Mouse (Mus musculus): ENCODE data around the gene Fam240b. TPM values are rescaled to one million over a fixed set of nuclear protein-coding genes. Genes with fewer than 3 reads are reported as not detected.
"Not testable (repeated sequence)": the region's sequence is repeated elsewhere in the genome, so short reads cannot be mapped to it uniquely, and the experiment has no call there.

Fam240b gene
- polyA plus RNA-seq, 1 experiment = not detected

DNA sequence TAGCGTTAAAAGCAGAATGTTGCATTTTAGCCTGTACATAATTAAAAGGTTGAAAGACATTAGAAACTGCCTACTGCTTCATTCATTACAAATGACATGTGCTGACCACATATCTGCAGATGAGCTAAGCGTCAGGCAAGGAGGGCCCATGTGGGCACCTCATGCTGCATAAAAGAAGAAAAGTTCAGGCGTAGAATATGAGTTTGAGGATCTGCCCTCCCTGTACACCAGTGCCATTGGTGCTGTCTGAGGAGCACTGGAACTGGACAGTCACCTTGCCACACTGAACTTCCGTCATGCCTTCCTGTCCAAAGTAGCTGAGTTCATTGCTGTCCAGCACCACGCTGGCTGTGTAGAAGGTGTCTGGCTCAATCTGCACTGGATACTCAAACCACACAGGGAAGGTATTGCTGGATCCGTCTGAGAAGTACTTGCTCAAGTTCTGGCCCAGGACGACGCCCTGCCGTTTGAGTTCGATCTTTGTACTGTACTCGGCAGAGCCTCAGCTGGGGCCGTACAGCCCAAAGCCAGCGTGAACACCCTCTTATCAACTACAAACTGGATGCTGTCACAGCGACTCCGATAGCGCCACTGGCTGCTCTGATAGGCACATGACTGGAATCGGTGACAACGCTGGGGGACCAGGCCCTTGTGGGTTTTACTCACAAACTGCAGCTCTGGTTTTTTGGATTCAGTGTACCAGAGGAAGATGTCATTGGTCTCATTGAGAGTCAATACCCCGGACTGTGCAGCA, 40.2 kb downstream of the Fam240b start:
- H3K4me3 ChIP-seq (ENCODE audit: insufficient read depth, low read depth, low read length); H3K27ac ChIP-seq (replicated peaks; ENCODE audit: low read depth, low read length); H3K4me1 ChIP-seq (ENCODE audit: control insufficient read depth, insufficient read depth, insufficient read length, low read length): not testable (repeated sequence)

DNA sequence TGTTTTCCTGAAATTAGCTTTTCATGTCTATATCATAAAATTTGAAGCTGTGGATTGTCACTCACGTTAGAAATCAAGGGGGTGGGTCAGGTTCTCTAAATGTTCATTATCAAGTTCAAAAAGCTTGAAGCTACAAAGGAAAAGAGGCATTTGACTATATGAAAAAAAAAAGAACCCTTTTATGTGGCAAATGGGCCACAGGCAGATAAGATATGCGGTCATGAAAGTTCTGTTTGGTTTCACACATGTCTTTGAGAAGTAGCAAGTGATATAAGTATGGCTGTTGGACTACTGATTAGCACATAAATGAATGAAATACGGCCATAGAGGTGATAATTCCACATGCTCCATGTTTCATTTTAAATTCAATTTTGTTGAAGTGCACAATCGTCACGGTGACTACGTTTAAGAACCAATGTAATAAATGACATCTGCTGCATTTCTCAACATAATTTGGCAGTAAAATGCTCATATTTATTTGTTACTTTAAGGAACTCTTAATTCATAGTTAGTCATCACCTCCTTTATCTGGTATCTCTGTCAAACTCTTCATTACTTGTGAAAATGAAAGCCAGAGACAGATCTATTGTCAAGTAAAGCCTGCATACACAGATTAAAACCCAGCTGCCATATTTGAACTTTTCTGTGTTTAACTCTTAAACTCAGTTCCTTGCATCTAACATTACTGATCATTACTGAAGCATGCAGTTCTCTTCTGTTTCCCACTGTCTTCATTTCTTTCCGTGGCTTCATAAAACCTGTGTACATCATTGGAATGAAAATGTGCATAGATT, 47.4 kb downstream of the Fam240b start:
- Histone ChIP-seq H3K4me1 (ENCODE audit: control insufficient read depth, insufficient read depth, insufficient read length, low read length) (no peaks in the 10 kb centered on the region), H3K4me3 (ENCODE audit: insufficient read depth, low read depth, low read length) (no peak overlapping the region), H3K27ac (replicated peaks; ENCODE audit: low read depth, low read length) (no peak overlapping the region)

DNA sequence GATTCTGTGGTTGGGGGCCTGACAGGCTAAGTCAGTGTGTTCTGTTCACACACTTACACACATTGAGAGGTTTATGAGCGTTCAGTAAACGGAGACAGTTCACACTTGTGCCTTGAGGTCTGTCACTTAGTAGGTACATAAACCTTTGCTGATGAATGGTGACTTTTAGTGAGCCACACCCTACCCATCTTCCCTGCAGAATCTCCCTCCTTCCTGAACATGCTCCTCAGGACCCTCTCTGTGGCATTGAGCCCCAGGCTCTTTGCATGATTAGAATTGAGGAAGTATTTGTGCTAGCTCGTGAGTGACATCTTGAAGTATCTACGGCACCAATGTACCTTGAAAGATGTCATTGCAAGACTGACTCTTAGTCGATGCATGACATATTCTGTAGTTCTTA, 48.9 kb downstream of the Fam240b start:
- Histone ChIP-seq H3K4me1 (ENCODE audit: control insufficient read depth, insufficient read depth, insufficient read length, low read length) (no peaks in the 10 kb centered on the region), H3K27ac (replicated peaks; ENCODE audit: low read depth, low read length) (no peak overlapping the region), H3K4me3 (ENCODE audit: insufficient read depth, low read depth, low read length) (no peak overlapping the region)

DNA sequence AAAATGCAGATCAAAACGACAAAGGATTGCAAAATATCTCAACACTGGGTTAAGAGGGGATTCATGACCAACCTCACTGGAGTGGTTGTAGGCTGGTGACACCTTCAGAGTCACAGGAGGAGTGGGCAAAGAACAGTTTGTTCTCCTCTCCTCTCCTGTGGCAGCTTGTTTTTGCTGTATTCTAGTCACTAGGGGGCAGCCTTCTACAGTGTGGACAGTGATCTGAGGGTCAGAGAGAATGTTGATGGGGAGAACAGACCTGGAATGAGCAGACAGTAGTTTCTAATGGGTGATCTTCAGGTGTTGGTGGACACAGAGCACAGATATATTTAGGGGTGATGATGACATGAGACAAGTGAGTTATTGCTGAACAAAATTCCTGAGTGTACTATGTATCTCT, 49.6 kb downstream of the Fam240b start:
- H3K4me1 ChIP-seq (ENCODE audit: control insufficient read depth, insufficient read depth, insufficient read length, low read length) = no peaks in the 10 kb centered on the region
- no peak overlapping the region for H3K27ac ChIP-seq (replicated peaks; ENCODE audit: low read depth, low read length)
- no peak overlapping the region for H3K4me3 ChIP-seq (ENCODE audit: insufficient read depth, low read depth, low read length)

DNA sequence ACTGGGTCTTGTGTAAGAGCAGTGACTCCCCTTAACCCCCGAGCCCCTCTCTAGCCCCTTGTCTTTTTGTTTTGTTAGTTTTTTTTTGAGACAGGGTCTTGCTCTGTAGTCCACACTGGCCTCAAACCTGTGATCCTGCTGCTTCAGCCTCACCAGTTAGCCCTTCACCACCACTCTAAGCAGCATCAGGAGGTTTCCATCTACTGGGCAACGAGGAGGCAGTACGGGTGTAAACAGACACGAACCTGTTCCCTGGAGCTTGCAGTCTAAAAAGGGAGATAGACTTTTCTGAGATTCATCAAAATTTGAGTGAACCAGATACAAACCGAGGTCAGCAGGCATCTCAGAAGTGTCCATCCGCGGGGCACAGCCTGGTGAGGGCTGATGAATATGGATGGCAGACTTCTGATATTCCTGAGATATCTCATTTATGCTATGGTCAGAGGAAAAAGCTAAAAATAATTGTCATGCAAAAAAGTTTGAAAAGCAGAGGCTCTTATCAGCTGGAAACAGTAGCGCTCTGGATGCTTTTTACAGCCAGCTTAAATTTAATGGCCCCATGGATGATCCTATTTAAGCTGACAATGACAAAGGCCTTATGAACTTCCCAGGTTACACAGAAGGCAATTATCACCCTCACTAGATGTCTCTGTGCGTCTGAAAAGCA, 52.2 kb downstream of the Fam240b start:
- H3K4me1 ChIP-seq (ENCODE audit: control insufficient read depth, insufficient read depth, insufficient read length, low read length) = no peaks in the 10 kb centered on the region
- H3K4me3 ChIP-seq (ENCODE audit: insufficient read depth, low read depth, low read length) = no peak overlapping the region
- no peak overlapping the region for H3K27ac ChIP-seq (replicated peaks; ENCODE audit: low read depth, low read length)

DNA sequence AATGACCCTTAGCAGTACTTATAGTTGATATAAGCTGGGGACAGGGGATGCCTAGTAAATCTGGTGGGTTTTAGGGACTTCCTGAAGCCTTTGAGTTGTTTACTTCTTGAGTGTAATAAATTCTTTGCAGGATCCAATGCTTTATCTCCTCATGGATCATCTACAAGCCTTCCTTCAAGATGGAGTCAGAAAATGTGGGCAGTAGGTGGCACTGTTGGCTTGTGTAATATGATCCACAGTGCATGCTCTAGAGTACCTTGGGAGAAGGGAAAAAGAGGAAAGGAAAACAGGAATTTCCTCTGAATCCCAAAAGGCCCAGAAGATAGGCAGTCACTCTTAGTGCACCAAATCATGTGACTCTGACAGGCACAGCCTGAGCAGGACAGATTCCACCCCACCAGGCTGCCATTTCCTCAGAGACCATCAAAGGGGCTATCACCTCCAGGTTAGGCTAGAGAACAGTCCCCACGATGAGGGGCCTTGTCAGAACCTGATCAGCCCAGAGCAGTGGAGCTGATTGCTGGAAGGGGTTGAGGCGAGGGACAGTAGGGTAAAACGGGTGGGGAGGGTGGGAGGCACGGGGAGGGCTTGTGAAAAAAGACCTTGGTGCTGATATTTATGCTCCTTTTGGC, 54.2 kb downstream of the Fam240b start:
- H3K4me1 ChIP-seq (ENCODE audit: control insufficient read depth, insufficient read depth, insufficient read length, low read length) = no peaks in the 10 kb centered on the region
- H3K4me3 ChIP-seq (ENCODE audit: insufficient read depth, low read depth, low read length) = no peak overlapping the region
- H3K27ac ChIP-seq (replicated peaks; ENCODE audit: low read depth, low read length) = no peak overlapping the region

DNA sequence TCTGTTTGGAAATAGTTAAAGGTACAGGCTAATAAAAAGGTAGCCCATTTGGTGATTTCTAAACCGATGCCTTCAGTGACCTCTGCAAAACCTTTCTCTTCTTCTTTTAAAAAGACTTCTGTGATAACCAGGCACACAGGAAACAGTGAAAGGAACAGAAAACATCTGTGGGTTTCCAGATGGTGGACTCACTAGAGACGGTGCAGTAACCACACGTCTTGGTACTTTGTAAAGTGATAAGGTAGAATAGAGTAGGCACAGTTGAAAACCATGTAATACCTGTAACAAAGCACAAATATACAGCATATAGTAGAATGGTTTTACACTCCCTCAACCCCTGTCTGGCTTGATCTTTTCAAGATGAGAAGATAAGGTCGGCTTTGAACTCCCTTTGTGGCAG, 57.0 kb downstream of the Fam240b start:
- H3K4me3 ChIP-seq (ENCODE audit: insufficient read depth, low read depth, low read length) = no peak overlapping the region
- no peaks in the 10 kb centered on the region for H3K4me1 ChIP-seq (ENCODE audit: control insufficient read depth, insufficient read depth, insufficient read length, low read length)
- H3K27ac ChIP-seq (replicated peaks; ENCODE audit: low read depth, low read length) = no peak overlapping the region

DNA sequence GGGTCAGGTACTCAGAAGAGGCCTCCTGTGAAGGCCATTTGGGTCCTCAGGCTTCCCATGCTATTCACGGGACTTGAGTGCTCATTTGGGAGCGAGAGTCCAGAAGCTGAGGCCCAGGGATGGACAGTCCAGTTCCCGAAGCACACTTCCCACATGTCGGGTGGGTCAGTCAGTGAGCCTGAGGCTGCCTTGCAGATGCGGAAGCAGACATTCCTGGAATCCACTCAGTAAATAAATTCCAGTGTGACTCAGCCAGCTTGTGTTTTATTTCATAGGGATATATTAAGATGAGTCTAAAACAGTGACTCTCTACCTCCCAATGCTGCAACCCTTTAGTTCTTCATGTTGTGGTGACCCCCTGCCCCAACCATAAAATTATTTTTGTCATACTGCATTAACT, 58.1 kb downstream of the Fam240b start:
- no peak overlapping the region for H3K4me3 ChIP-seq (ENCODE audit: insufficient read depth, low read depth, low read length)
- H3K4me1 ChIP-seq (ENCODE audit: control insufficient read depth, insufficient read depth, insufficient read length, low read length) = no peaks in the 10 kb centered on the region
- H3K27ac ChIP-seq (replicated peaks; ENCODE audit: low read depth, low read length) = no peak overlapping the region

DNA sequence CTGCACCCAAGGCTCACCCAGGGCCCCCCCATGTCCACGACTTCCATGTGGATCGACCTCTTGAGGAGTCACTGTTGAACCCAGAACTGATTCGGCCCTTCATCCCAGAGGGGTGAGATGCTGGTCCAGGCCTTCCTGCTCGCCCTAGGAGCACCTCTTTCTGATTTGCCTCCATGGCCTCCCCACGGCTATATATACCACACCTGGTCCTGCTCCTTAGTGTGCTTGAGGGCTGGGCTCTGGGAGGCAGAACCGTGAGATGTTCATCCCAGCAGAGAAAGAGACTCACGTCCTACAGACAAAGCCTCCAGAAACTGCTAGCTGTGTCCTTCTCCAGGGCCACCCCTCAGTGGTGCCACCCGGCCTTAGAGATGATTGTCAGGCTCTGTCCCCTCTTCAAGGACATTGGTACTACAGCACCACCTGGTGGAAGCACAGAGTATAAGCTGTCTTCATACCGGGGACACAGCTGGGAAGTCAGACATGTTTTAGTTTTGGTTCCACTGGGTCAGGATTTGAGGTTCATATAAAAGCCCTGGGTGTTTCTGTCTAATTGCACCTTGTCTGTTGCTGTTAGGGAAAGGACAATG, 58.6 kb downstream of the Fam240b start:
- Histone ChIP-seq H3K4me3 (ENCODE audit: insufficient read depth, low read depth, low read length) (no peak overlapping the region), H3K27ac (replicated peaks; ENCODE audit: low read depth, low read length) (no peak overlapping the region)

DNA sequence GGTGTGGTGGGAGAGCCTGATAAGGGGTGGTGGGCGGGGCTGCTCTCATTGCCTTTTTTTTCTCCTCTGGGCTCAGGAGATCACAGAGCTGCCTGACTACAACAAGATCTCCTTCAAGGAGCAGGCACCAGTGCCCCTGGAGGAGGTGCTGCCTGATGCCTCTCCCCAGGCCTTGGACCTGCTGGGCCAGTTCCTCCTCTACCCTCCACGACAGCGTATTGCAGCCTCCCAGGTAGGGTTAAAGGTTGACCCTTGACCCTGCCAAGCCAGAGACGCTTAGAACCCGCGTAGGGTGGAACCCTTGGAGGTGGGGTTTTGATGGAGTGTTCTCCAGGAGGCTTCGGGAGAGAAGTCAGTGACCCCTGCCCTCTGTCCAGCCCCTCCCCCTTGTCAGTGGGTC, 59.8 kb downstream of the Fam240b start:
- Histone ChIP-seq H3K27ac (replicated peaks; ENCODE audit: low read depth, low read length) (no peak overlapping the region), H3K4me3 (ENCODE audit: insufficient read depth, low read depth, low read length) (no peak overlapping the region), H3K4me1 (ENCODE audit: control insufficient read depth, insufficient read depth, insufficient read length, low read length) (no peaks in the 10 kb centered on the region)

More for the DNA sequence above, 58.6 kb downstream of the Fam240b start:
- no peaks in the 10 kb centered on the region for H3K4me1 ChIP-seq (ENCODE audit: control insufficient read depth, insufficient read depth, insufficient read length, low read length)

DNA sequence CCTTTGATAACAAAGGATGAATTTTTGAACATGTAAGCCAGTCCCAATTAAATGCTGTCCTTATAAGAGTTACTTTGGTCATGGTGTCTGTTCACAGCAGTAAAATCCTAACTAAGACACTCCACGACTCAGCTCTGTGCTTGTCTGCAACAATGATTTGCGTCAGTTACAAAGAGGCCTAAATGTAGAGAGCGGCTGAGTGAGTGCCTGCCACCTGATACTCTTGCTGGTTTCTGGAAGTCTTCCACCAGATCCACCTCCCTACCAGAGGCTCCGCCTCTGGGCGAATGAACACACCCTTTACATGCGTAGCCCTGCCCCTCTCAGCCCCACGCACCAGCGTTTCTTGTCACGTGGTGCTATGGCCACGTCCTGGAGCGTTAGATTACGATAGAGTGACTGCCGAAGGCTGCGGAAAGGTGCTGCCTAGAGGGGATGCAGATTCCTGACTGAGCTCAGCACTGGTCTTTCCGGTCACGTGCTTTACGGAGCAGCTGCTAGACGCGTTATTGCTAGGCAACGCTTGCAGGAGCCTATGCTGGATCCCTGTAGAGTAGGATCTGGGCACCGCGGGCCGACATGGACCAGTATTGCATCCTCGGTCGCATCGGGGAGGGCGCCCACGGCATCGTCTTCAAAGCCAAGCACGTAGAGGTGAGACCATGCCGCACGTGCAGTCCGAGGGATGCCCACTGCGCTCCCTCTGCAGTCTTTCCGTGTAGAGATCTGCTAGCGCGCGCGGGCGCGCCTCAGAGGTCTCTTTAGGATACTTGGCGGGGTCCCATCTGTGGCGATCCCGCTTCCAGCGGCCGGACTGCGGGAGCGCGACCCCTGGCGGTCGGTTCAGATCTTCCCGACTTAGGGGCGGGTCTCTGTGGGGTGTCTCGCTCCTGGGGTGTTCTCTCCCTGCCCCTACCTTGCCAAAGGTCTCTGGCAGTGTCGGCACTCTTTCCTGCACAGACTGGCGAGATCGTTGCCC, 65.3 kb downstream of the Fam240b start, which contains the start of gene Cdk20:
Gene Cdk20, plus strand, starts transcription at position 298 of the 979 bp plus-strand sequence.
- no peaks in the 10 kb centered on the region for H3K4me1 ChIP-seq (ENCODE audit: control insufficient read depth, insufficient read depth, insufficient read length, low read length)
- peak within 1 kb of the TSS; percentile 86 for H3K4me3 ChIP-seq (ENCODE audit: insufficient read depth, low read depth, low read length)

More for the DNA sequence above, 65.3 kb downstream of the Fam240b start, which contains the start of gene Cdk20:
- 0 out of 2 replicates have a peak within 1 kb of the TSS, but pooled peaks have one; percentile 8 for H3K27ac ChIP-seq (replicated peaks; ENCODE audit: low read depth, low read length)
